Mouse (Mus musculus): ENCODE results near the gene Nudt9. TPM values are rescaled to one million over a fixed set of nuclear protein-coding genes. Genes with fewer than 3 reads are reported as not detected.

Nudt9 gene
- polyA plus RNA-seq, 1 experiment from 2014 or later, result 61.3 TPM

DNA sequence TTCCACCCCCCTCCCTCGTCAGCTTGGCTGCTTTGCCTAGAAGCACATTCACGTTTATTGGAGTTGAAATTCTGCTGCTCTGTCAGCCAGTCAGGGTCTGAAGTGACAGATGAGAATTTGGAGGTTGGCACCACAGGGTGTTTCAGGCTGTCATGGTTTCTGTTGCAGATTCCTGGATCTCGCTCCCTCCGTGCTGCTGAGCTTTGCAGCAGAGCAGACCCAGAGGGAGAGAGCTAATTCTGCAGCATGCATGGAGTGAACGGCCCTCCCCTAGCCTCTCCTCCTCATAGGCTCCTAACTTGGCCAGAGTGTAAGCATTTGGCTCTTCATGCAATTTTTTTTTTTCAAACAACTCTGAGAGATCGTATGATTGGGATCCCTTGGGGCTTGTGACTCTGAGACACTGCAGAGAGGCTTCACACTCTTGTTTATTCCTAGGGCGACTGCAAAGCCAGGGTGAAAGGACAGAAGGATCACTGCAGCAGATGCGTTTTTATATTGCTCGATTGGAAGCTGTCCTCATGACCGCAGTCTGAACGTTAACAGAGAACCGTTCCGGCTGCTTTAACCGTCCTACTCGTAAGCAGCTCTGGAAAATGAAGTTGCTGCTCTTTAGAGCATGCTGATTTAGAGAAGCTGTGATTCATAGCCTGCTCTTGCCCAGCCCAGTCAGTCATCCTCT is 67.5 kb downstream of the Nudt9 start, which contains the start of gene Sparcl1:
Gene Sparcl1 (minus strand): TSS at position 243 of the 682 bp plus-strand sequence.
- 37% methylated on average over 15 of the region's 15 CpGs for WGBS
- Histone ChIP-seq H3K27me3 (ENCODE audit: control insufficient read depth, insufficient read depth, low read length) (no peaks in the 10 kb centered on the region), H3K27ac (ENCODE audit: low read depth, low read length) (0 out of 2 replicates have a peak within 1 kb of the TSS, but pooled peaks have one; percentile 50), H3K36me3 (ENCODE audit: control insufficient read depth, insufficient read depth, low read length) (no peaks in the 10 kb centered on the region), H3K4me2 (ENCODE audit: low read depth, low read length, severe bottlenecking) (no peak within 1 kb of the TSS), H3K9me3 (ENCODE audit: control insufficient read depth, low read length) (no peaks in the 10 kb centered on the region), H3K4me1 (replicated peaks; ENCODE audit: control insufficient read depth, insufficient read depth, low read length) (peaks cover 39% of the 10 kb centered on the region), H3K9ac (ENCODE audit: low read length) (no peak within 1 kb of the TSS; the same call in 1 of the 2 replicates), H3K4me3 (ENCODE audit: low read depth, low read length) (no peak within 1 kb of the TSS)
- ATAC-seq (replicated peaks; ENCODE audit: low FRiP score) (no peak), DNase-seq (ENCODE audit: low spot score) (no peak)

Small RNA genes lying within 50 kb of the gene (microRNA-seq; reads per million reads assigned to microRNA genes)
- 7.6 reads per million for gene Mir5619 (ENCODE audit: insufficient number of aligned reads)

Other genes starting within 250 kb of the Nudt9 start
- gene Klhl8, start 135.0 kb upstream of the Nudt9 start, polyA plus RNA-seq (2014; fragmentation: Nextera tagmentation; extraction: Ambion mirVana), result 12.3 and 13.1 TPM in 2 replicates
- gene Hsd17b13, start 68.9 kb upstream of the Nudt9 start, polyA plus RNA-seq (2014; fragmentation: Nextera tagmentation; extraction: Ambion mirVana), result not detected in 2 replicates
- gene Hsd17b11, start 24.4 kb upstream of the Nudt9 start, polyA plus RNA-seq (2014; fragmentation: Nextera tagmentation; extraction: Ambion mirVana), result 0.95 and 0.96 TPM in 2 replicates
- gene Gm17660, start 31.3 kb downstream of the Nudt9 start, polyA plus RNA-seq (2014; fragmentation: Nextera tagmentation; extraction: Ambion mirVana), result not detected in 2 replicates
- 23.3 and 24.1 TPM in 2 replicates for gene Sparcl1, start 67.4 kb downstream of the Nudt9 start, polyA plus RNA-seq (2014; fragmentation: Nextera tagmentation; extraction: Ambion mirVana)
- not detected in 2 replicates for gene Dspp, start 124.4 kb downstream of the Nudt9 start, polyA plus RNA-seq (2014; fragmentation: Nextera tagmentation; extraction: Ambion mirVana)
- 0.72 and 0.77 TPM in 2 replicates for gene Dmp1, start 156.3 kb downstream of the Nudt9 start, polyA plus RNA-seq (2014; fragmentation: Nextera tagmentation; extraction: Ambion mirVana)

Data from forebrain, embryonic 11.5 days (tissue).